Mouse (Mus musculus) subcutaneous adipose tissue, adult 2 months (tissue): ENCODE results near the gene Cdc40. TPM values are rescaled to one million over a fixed set of nuclear protein-coding genes. Genes with fewer than 3 reads are reported as not detected.

Experiments used
- polyA plus RNA-seq: library from polyadenylated mRNA; depleted of rRNA; stranded (reverse); fragments of >200 nt; gene quantifications from 2 replicates; pipeline ENCODE4 v1.2.3, GENCODE M21; 2012; ENCODE audit warnings: low replicate concordance; rRNA removed

Cdc40 gene
- polyA plus RNA-seq: 10.1 and 17.4 TPM in 2 replicates

DNA sequence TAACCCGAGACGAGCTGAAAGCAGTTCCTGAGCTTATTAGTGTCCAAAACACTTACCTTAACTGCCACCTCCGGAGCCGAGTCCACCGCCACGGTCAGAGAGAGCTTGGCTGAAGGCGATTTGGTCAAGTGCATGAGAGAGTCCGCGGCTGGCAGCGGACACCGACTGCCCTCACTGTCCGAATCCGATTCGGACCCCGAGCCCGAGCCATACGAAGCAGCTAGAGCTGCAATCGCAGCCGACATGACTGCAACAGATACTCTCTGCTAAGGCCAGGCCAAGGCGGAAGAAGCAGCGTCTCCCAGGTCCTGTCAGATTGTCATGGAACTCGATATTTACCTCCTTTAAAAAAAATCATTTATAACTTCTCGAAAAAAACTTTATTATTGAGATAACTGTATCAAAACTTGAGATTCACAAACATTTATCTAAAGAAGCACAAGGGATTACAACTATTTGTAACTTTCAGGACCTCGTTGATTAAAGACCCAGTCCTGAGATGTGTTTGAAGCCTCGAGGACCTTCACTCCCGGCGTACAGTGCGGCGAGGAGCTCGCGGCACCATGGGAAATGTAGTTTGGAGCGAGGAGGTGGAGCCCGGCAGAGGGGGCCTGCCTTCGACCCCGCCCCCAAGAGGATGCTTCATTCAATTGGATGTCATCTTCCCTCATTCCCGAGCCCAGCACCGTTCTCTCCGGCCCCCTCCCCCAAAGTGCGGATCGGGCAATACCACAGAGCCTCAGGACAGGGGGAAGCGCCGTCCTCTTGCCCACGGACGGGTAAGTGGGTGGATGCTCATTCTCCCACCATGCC lies at the start of gene Cdc40, which contains the start of gene Wasf1:
TSS of gene Cdc40 (minus strand) at position 481 of the 813 bp plus-strand sequence.
TSS of gene Wasf1 (plus strand) at position 645 of the 813 bp plus-strand sequence.

Other genes starting within 250 kb of the Cdc40 start
- 9.8 and 21.4 TPM in 2 replicates for gene Mettl24, start 200.0 kb downstream of the Cdc40 start, polyA plus RNA-seq
- 4.5 and 15.4 TPM in 2 replicates for gene Wasf1, start 164 bp upstream of the Cdc40 start, polyA plus RNA-seq
- not detected in 2 replicates for gene Gpr6, start 189.0 kb upstream of the Cdc40 start, polyA plus RNA-seq